Mouse (Mus musculus): Measurements from ENCODE around the gene Scrt2. TPM values are rescaled to one million over a fixed set of nuclear protein-coding genes. Genes with fewer than 3 reads are reported as not detected.

Scrt2 gene
- polyA plus RNA-seq, 1 experiment: not detected

DNA sequence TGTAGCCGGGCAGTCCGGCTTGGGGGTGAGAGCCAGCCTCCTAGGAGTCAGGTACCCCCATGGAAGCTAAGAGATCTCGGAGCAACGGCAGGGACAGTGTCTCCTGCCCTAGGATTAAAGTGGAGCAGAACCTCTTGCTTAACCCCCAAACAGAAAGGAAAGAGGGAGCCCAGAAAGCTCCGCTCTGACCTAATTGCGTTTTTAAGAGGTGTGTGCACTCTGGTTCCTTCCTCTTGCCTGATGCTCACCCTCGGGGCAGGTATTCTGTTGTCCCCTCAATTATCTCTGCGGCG lies 62.8 kb downstream of the Scrt2 start:
- WGBS: 31% methylated on average over 9 of the region's 9 CpGs
- TF ChIP-seq POLR2A (IDR thresholded peaks at IDR 0.05; ENCODE audit: low read depth, low read length): no peak
- no peak for TF ChIP-seq CTCF (IDR thresholded peaks at IDR 0.05; ENCODE audit: extremely low read depth, insufficient read depth, insufficient read length, insufficient replicate concordance)
- Histone ChIP-seq H3K27ac (ENCODE audit: insufficient read depth, low read length) (no peak overlapping the region), H3K27me3 (ENCODE audit: control insufficient read depth, insufficient read depth, low read length) (peaks cover 4% of the 10 kb centered on the region; the same call in 1 of the 2 replicates), H3K4me3 (ENCODE audit: extremely low read depth, insufficient read depth, insufficient read length) (no peak overlapping the region), H3K36me3 (ENCODE audit: control insufficient read depth, insufficient read depth, low read length) (no peaks in the 10 kb centered on the region), H3K4me1 (ENCODE audit: control insufficient read depth, insufficient read depth, insufficient read length) (peaks cover 4% of the 10 kb centered on the region)
- DNase-seq (ENCODE audit: low read depth in 1 of 2, low spot score in 2 of 2): no peak

DNA sequence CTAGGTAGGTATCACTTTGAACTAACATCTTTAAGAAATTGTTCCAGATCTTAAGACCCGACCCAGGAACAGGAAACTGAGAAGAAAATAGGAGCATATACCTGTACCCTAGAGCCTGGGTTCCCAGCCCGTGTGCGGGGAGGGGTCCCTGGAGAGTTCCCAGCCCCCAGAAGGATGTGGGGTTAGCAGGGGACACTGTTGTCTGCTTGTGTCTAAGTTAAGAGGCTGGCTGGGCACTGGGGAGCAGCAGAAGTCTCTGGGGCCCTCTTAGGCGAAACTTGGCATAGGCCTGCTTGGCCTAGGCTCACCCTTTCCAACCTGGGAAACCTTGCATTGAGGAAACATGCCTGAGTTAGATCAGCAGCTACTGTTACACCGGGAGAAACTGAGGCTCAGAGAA lies 63.2 kb downstream of the Scrt2 start:
- H3K27ac ChIP-seq (ENCODE audit: insufficient read depth, low read length): no peak overlapping the region
- H3K4me3 ChIP-seq (ENCODE audit: extremely low read depth, insufficient read depth, insufficient read length): no peak overlapping the region
- TF ChIP-seq CTCF (IDR thresholded peaks at IDR 0.05; ENCODE audit: extremely low read depth, insufficient read depth, insufficient read length, insufficient replicate concordance): no peak
- TF ChIP-seq POLR2A (IDR thresholded peaks at IDR 0.05; ENCODE audit: low read depth, low read length): no peak
- no peaks in the 10 kb centered on the region for H3K36me3 ChIP-seq (ENCODE audit: control insufficient read depth, insufficient read depth, low read length)
- WGBS: 54% methylated on average over 5 of the region's 5 CpGs
- no peak for DNase-seq (ENCODE audit: low read depth in 1 of 2, low spot score in 2 of 2)
- H3K4me1 ChIP-seq (ENCODE audit: control insufficient read depth, insufficient read depth, insufficient read length): peaks cover 4% of the 10 kb centered on the region
- peaks cover 4% of the 10 kb centered on the region; the same call in 1 of the 2 replicates for H3K27me3 ChIP-seq (ENCODE audit: control insufficient read depth, insufficient read depth, low read length)

Other genes with a start within 250 kb of the Scrt2 start
- gene Rspo4, start 238.6 kb upstream of the Scrt2 start, polyA plus RNA-seq (2012; rRNA removed): not detected in 2 replicates
- gene Angpt4, start 170.3 kb upstream of the Scrt2 start, polyA plus RNA-seq (2012; rRNA removed): 0.57 and 0.86 TPM in 2 replicates
- 9.0 and 10.6 TPM in 2 replicates for gene Fam110a, start 101.3 kb upstream of the Scrt2 start, polyA plus RNA-seq (2012; rRNA removed)
- gene Slc52a3, start 85.0 kb upstream of the Scrt2 start, polyA plus RNA-seq (2012; rRNA removed): 2.1 and 2.9 TPM in 2 replicates
- gene Srxn1, start 24.0 kb downstream of the Scrt2 start, polyA plus RNA-seq (2012; rRNA removed): 13.3 and 15.2 TPM in 2 replicates
- 0.56 and 0.79 TPM in 2 replicates for gene Tcf15, start 62.0 kb downstream of the Scrt2 start, polyA plus RNA-seq (2012; rRNA removed)
- 10.7 and 12.0 TPM in 2 replicates for gene Csnk2a1, start 145.3 kb downstream of the Scrt2 start, polyA plus RNA-seq (2012; rRNA removed)
- 37.9 and 39.5 TPM in 2 replicates for gene Tbc1d20, start 212.3 kb downstream of the Scrt2 start, polyA plus RNA-seq (2012; rRNA removed)